Mouse (Mus musculus) midbrain, embryonic 12.5 days (tissue): ENCODE data around the gene Mnat1. TPM values are rescaled to one million over a fixed set of nuclear protein-coding genes. Genes with fewer than 3 reads are reported as not detected.
A peak's percentile ranks its signal among the peaks of the same experiment; 100 is the strongest.

Source experiments
- ATAC-seq: fragments of 200-750 bp; cut with Nextera tagmentation; 2 replicates; pipeline ENCODE4 v1.8.0; 2017; ENCODE audit warnings: low read depth, moderate TSS enrichment, moderate library complexity; ENCODE audit not compliant: low FRiP score
- H3K27ac ChIP-seq: fragments of 300-500 bp; sonication (generic); replicated peaks from 2 replicates; pipeline ENCODE4 v1.5.1; 2016; ENCODE audit warnings: mild to moderate bottlenecking
- H3K27me3 ChIP-seq: fragments of 300-500 bp; sonication (generic); 2 replicates; pipeline ENCODE4 v1.6.1; 2016; ENCODE audit warnings: mild to moderate bottlenecking
- H3K36me3 ChIP-seq: fragments of 300-500 bp; sonication (generic); 2 replicates; pipeline ENCODE4 v1.6.1; 2016
- H3K4me1 ChIP-seq: fragments of 300-500 bp; sonication (generic); 2 replicates; pipeline ENCODE4 v1.6.1; 2016
- H3K4me2 ChIP-seq: fragments of 300-500 bp; sonication (generic); replicated peaks from 2 replicates; pipeline ENCODE4 v1.6.1; 2016; ENCODE audit warnings: mild to moderate bottlenecking, moderate library complexity
- H3K4me3 ChIP-seq: fragments of 300-500 bp; sonication (generic); 2 replicates; pipeline ENCODE4 v1.5.1; 2016; ENCODE audit warnings: mild to moderate bottlenecking
- H3K9ac ChIP-seq: fragments of 300-500 bp; sonication (generic); replicated peaks from 2 replicates; pipeline ENCODE4 v1.6.1; 2016; ENCODE audit warnings: mild to moderate bottlenecking, moderate library complexity
- H3K9me3 ChIP-seq: fragments of 300-500 bp; sonication (generic); 2 replicates; pipeline ENCODE4 v1.6.1; 2016; ENCODE audit warnings: mild to moderate bottlenecking
- WGBS: fragments of 180-500 bp; shearing (Covaris S2); methylation state at CpG from one replicate; pipeline ENCODE4 v1.1.7; 2016; 5-methylcytosine and 5-hydroxymethylcytosine counted together
- polyA plus RNA-seq: library from polyadenylated mRNA; unstranded; fragments of >200 nt; fragmentation: Nextera tagmentation; extraction: Ambion mirVana; gene quantifications from 2 replicates; pipeline ENCODE4 v1.2.1, GENCODE M21; 2016

Gene Mnat1
- polyA plus RNA-seq, 1 experiment from 2014 or later: 28.5 TPM

- Histone ChIP-seq H3K4me2 (no peak overlapping the region), H3K27me3 (no peaks in the 10 kb centered on the region), H3K27ac (no peak overlapping the region), H3K36me3 (no peaks in the 10 kb centered on the region), H3K9ac (no peak overlapping the region), H3K9me3 (no peaks in the 10 kb centered on the region), H3K4me1 (no peaks in the 10 kb centered on the region), H3K4me3 (no peak overlapping the region)
- 95% methylated on average over 4 of the region's 4 CpGs for WGBS
- no peak for ATAC-seq
These were observed 85.0 kb downstream of the Mnat1 start for GRCm38 (mm10) chr12:73208518-73208917.

GRCm38 (mm10) chr12:73209117-73209516 lies 85.6 kb downstream of the Mnat1 start:
- Histone ChIP-seq H3K27me3 (no peaks in the 10 kb centered on the region), H3K27ac (no peak overlapping the region), H3K9me3 (no peaks in the 10 kb centered on the region), H3K9ac (no peak overlapping the region), H3K4me1 (no peaks in the 10 kb centered on the region), H3K4me2 (no peak overlapping the region), H3K36me3 (no peaks in the 10 kb centered on the region), H3K4me3 (no peak overlapping the region)
- no peak for ATAC-seq
- WGBS: 81% methylated on average over 1 of the region's 1 CpGs

GRCm38 (mm10) chr12:73210454-73210853 lies 86.9 kb downstream of the Mnat1 start:
- H3K36me3 ChIP-seq: no peaks in the 10 kb centered on the region
- no peak overlapping the region for H3K4me2 ChIP-seq
- no peak overlapping the region for H3K27ac ChIP-seq
- no peak for ATAC-seq
- no peak overlapping the region for H3K9ac ChIP-seq
- WGBS: 91% methylated on average over 3 of the region's 3 CpGs
- no peak overlapping the region for H3K4me3 ChIP-seq
- no peaks in the 10 kb centered on the region for H3K9me3 ChIP-seq
- H3K4me1 ChIP-seq: no peaks in the 10 kb centered on the region
- H3K27me3 ChIP-seq: no peaks in the 10 kb centered on the region

- 96% methylated on average over 5 of the region's 5 CpGs for WGBS
These were observed 92.3 kb downstream of the Mnat1 start for GRCm38 (mm10) chr12:73215773-73216172.

GRCm38 (mm10) chr12:73218632-73219031 lies 95.1 kb downstream of the Mnat1 start:
- no peaks in the 10 kb centered on the region for H3K4me1 ChIP-seq
- no peak overlapping the region for H3K4me3 ChIP-seq
- no peaks in the 10 kb centered on the region for H3K27me3 ChIP-seq
- no peak overlapping the region for H3K9ac ChIP-seq
- H3K9me3 ChIP-seq: no peaks in the 10 kb centered on the region
- H3K36me3 ChIP-seq: 0 out of 2 replicates have a peak, but pooled peaks cover 9% of the 10 kb centered on the region
- WGBS: 84% methylated on average over 5 of the region's 5 CpGs
- no peak overlapping the region for H3K4me2 ChIP-seq
- H3K27ac ChIP-seq: no peak overlapping the region
- ATAC-seq: no peak

More at GRCm38 (mm10) chr12:73215773-73216172, 92.3 kb downstream of the Mnat1 start:
- Histone ChIP-seq H3K4me1 (no peaks in the 10 kb centered on the region), H3K9me3 (no peaks in the 10 kb centered on the region), H3K4me2 (no peak overlapping the region), H3K27ac (no peak overlapping the region), H3K9ac (no peak overlapping the region), H3K4me3 (no peak overlapping the region), H3K36me3 (0 out of 2 replicates have a peak, but pooled peaks cover 9% of the 10 kb centered on the region), H3K27me3 (no peaks in the 10 kb centered on the region)
- ATAC-seq: no peak

- no peaks in the 10 kb centered on the region for H3K9me3 ChIP-seq
- H3K9ac ChIP-seq: no peak overlapping the region
- no peaks in the 10 kb centered on the region for H3K27me3 ChIP-seq
- WGBS: 96% methylated on average over 3 of the region's 3 CpGs
- no peak overlapping the region for H3K27ac ChIP-seq
- H3K4me3 ChIP-seq: no peak overlapping the region
- no peaks in the 10 kb centered on the region for H3K4me1 ChIP-seq
- no peak overlapping the region for H3K4me2 ChIP-seq
- ATAC-seq: no peak
- 0 out of 2 replicates have a peak, but pooled peaks cover 9% of the 10 kb centered on the region for H3K36me3 ChIP-seq
These were observed 97.7 kb downstream of the Mnat1 start for GRCm38 (mm10) chr12:73221235-73221634.

GRCm38 (mm10) chr12:73223872-73224271 lies 100.4 kb downstream of the Mnat1 start:
- Histone ChIP-seq H3K27me3 (no peaks in the 10 kb centered on the region), H3K9ac (no peak overlapping the region), H3K4me1 (no peaks in the 10 kb centered on the region), H3K27ac (no peak overlapping the region), H3K36me3 (0 out of 2 replicates have a peak, but pooled peaks cover 6% of the 10 kb centered on the region), H3K9me3 (no peaks in the 10 kb centered on the region), H3K4me2 (no peak overlapping the region), H3K4me3 (no peak overlapping the region)
- no peak for ATAC-seq
- WGBS: 74% methylated on average over 6 of the region's 6 CpGs

- no peak for ATAC-seq
- WGBS: 93% methylated on average over 3 of the region's 3 CpGs
- Histone ChIP-seq H3K36me3 (no peaks in the 10 kb centered on the region), H3K27ac (no peak overlapping the region), H3K4me2 (no peak overlapping the region), H3K27me3 (no peaks in the 10 kb centered on the region), H3K4me3 (no peak overlapping the region), H3K4me1 (no peaks in the 10 kb centered on the region), H3K9ac (no peak overlapping the region), H3K9me3 (no peaks in the 10 kb centered on the region)
These were observed 104.9 kb downstream of the Mnat1 start for GRCm38 (mm10) chr12:73228427-73228826.

- no peaks in the 10 kb centered on the region for H3K9me3 ChIP-seq
These were observed 106.7 kb downstream of the Mnat1 start for GRCm38 (mm10) chr12:73230196-73230595.

GRCm38 (mm10) chr12:73231552-73231951 lies 108.0 kb downstream of the Mnat1 start:
- ATAC-seq: no peak

More at GRCm38 (mm10) chr12:73230196-73230595, 106.7 kb downstream of the Mnat1 start:
- H3K4me2 ChIP-seq: no peak overlapping the region
- H3K27ac ChIP-seq: no peak overlapping the region
- no peak for ATAC-seq
- H3K9ac ChIP-seq: no peak overlapping the region
- H3K36me3 ChIP-seq: no peaks in the 10 kb centered on the region
- H3K4me3 ChIP-seq: no peak overlapping the region
- H3K4me1 ChIP-seq: no peaks in the 10 kb centered on the region
- H3K27me3 ChIP-seq: no peaks in the 10 kb centered on the region

GRCm38 (mm10) chr12:73232586-73232985 lies 109.1 kb downstream of the Mnat1 start:
- WGBS: 81% methylated on average over 2 of the region's 2 CpGs
- ATAC-seq: no peak
- no peak overlapping the region for H3K4me3 ChIP-seq

More at GRCm38 (mm10) chr12:73231552-73231951, 108.0 kb downstream of the Mnat1 start:
- no peaks in the 10 kb centered on the region for H3K36me3 ChIP-seq
- no peaks in the 10 kb centered on the region for H3K9me3 ChIP-seq
- H3K9ac ChIP-seq: no peak overlapping the region
- no peak overlapping the region for H3K4me3 ChIP-seq
- no peaks in the 10 kb centered on the region for H3K4me1 ChIP-seq
- no peak overlapping the region for H3K4me2 ChIP-seq
- no peaks in the 10 kb centered on the region for H3K27me3 ChIP-seq
- H3K27ac ChIP-seq: no peak overlapping the region

GRCm38 (mm10) chr12:73241960-73242359 lies 118.4 kb downstream of the Mnat1 start:
- Histone ChIP-seq H3K4me2 (no peak overlapping the region), H3K4me1 (no peaks in the 10 kb centered on the region; the same call in 1 of the 2 replicates), H3K4me3 (no peak overlapping the region), H3K9me3 (no peaks in the 10 kb centered on the region), H3K27ac (no peak overlapping the region), H3K27me3 (no peaks in the 10 kb centered on the region), H3K9ac (no peak overlapping the region), H3K36me3 (no peaks in the 10 kb centered on the region)
- 56% methylated on average over 10 of the region's 10 CpGs for WGBS
- ATAC-seq: peak; percentile 60

More at GRCm38 (mm10) chr12:73232586-73232985, 109.1 kb downstream of the Mnat1 start:
- H3K9ac ChIP-seq: no peak overlapping the region
- no peak overlapping the region for H3K4me2 ChIP-seq
- H3K27ac ChIP-seq: no peak overlapping the region
- H3K4me1 ChIP-seq: no peaks in the 10 kb centered on the region
- H3K36me3 ChIP-seq: no peaks in the 10 kb centered on the region
- no peaks in the 10 kb centered on the region for H3K9me3 ChIP-seq
- H3K27me3 ChIP-seq: no peaks in the 10 kb centered on the region

GRCm38 (mm10) chr12:73245687-73246086 lies 122.2 kb downstream of the Mnat1 start:
- H3K27me3 ChIP-seq: no peaks in the 10 kb centered on the region
- 87% methylated on average over 5 of the region's 5 CpGs for WGBS

More at GRCm38 (mm10) chr12:73245687-73246086, 122.2 kb downstream of the Mnat1 start:
- ATAC-seq: no peak
- no peak overlapping the region for H3K4me3 ChIP-seq
- no peak overlapping the region for H3K27ac ChIP-seq
- H3K9me3 ChIP-seq: no peaks in the 10 kb centered on the region
- no peak overlapping the region for H3K9ac ChIP-seq
- no peaks in the 10 kb centered on the region; the same call in 1 of the 2 replicates for H3K4me1 ChIP-seq
- no peaks in the 10 kb centered on the region for H3K36me3 ChIP-seq
- no peak overlapping the region for H3K4me2 ChIP-seq
